Comparison of ENCODE assay signal across 15 mouse cellular contexts in the genomic region with DNA sequence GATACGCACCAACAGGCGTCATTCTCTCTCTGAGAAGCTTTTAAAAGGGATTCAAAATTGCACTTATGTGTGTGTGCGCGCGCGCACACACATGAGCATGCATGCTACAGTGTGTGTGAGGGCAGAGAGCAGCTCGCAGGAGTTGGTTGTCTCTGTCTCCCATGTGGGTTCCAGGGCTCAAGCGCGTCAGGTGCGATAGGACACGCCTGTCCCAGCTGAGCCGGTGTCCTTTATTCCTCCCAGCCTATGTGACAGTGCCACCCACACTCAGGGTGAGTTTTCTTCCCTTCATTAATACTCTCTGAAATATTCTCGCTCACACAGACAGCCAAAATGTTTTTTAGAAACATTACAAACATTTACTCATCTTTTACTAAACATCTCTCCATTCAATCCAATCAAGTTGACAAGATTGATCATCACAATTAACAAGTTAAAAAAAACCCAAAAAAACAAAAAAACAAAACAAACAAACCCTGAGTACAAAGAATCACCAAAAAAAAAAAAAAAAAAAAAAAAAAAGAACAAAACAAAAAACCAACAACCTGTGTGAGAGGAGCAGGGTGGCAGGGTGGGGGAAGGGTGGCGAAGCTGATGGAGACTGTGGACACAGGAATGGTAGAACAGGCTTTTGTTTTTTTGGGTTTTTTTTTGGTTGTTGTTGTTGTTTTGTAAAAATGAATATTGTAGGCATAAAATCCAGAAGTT. TPM values are rescaled to one million over a fixed set of nuclear protein-coding genes. Genes with fewer than 3 reads are reported as not detected.
"Had no signal": no experiment of that assay in that cellular context is flagged by ENCODE, and none has a peak within 500 bp of the region (broad histone marks: within the 10 kb centered on the region; RNA-seq: fewer than 3 reads in every experiment).

No protein-coding gene starts in this region.

- H3K27ac ChIP-seq: kidney, embryonic 15.5 days; left cerebral cortex, adult 2 months; limb, embryonic 10.5 days; midbrain, embryonic 10.5 days; neural tube, embryonic 13.5 days had no signal

- DNase-seq: kidney, adult 2 months; kidney, postnatal 14 days; lung, adult 2 months; lung, postnatal 36 days; right cerebral cortex, postnatal 14 days had no signal

- H3K36me3 ChIP-seq: kidney, embryonic 15.5 days; limb, embryonic 10.5 days; midbrain, embryonic 10.5 days; neural tube, embryonic 13.5 days had no signal

- ATAC-seq: intestine, embryonic 16.5 days; lung, postnatal 0 days; midbrain, embryonic 16.5 days had no signal

- H3K27me3 ChIP-seq: kidney, embryonic 15.5 days; neural tube, embryonic 13.5 days had no signal

- H3K4me1 ChIP-seq: kidney, embryonic 15.5 days; midbrain, embryonic 10.5 days; neural tube, embryonic 13.5 days had no signal

- H3K4me3 ChIP-seq: kidney, embryonic 15.5 days; left cerebral cortex, adult 2 months; limb, embryonic 10.5 days; midbrain, embryonic 10.5 days; neural tube, embryonic 13.5 days had no signal

- H3K9me3 ChIP-seq: kidney, embryonic 15.5 days; limb, embryonic 10.5 days; midbrain, embryonic 10.5 days; neural tube, embryonic 13.5 days had no signal

- H3K9ac ChIP-seq: kidney, embryonic 15.5 days; neural tube, embryonic 13.5 days had no signal

- H3K4me2 ChIP-seq: kidney, embryonic 15.5 days; neural tube, embryonic 13.5 days had no signal

RNA-seq across cellular contexts. Expression of a gene that starts 10.9 kb away (rescaled TPM):
- polyA plus RNA-seq: midbrain, embryonic 16.5 days had no signal

RNA-seq across cellular contexts. Expression of a gene that starts 38.6 kb away (rescaled TPM):
- polyA plus RNA-seq: kidney, adult 2 months; large intestine, adult 2 months; lung, adult 2 months; midbrain, embryonic 16.5 days; small intestine, adult 2 months had no signal
